Mouse (Mus musculus): ENCODE measurements around the gene Arih2.

DNA sequence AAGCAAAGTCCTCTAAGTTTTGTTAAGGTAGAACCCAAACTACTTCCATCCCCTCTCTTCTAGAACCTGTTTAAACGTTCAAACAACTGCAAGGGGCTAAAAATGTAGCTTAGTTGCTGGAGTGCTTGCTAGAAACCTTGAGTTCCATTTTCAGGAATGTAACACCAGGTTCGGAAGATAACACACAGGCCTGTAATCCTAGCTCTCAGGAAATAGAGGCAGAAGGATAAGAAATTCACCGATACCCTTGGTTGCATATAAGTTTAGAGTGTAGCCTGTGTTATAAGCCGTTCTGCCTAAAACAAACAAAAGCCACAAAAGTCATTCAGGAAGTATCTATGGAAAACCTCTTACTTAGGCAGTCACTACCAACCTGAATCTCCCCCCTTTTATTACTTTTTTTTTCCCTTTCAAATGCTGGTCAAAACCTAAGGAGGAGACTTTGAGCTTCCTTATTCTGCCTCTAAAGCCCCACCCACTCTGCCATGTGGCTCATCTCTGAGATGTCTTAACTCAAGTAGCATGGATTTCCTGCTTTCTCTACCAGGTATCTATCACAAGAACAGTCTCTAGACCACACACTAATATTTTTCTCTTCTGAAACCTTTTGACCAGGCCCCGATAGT is 17.4 kb downstream of the Arih2 start:
- no peak for TF ChIP-seq EP300 (IDR thresholded peaks at IDR 0.05; ENCODE audit: low read depth)
- no peak for TF ChIP-seq CTCF (IDR thresholded peaks at IDR 0.05; ENCODE audit: low read depth)
